Mouse (Mus musculus): ENCODE measurements around the gene Mrto4.
A peak's percentile ranks its signal among the peaks of the same experiment; 100 is the strongest.

Mrto4 gene

DNA sequence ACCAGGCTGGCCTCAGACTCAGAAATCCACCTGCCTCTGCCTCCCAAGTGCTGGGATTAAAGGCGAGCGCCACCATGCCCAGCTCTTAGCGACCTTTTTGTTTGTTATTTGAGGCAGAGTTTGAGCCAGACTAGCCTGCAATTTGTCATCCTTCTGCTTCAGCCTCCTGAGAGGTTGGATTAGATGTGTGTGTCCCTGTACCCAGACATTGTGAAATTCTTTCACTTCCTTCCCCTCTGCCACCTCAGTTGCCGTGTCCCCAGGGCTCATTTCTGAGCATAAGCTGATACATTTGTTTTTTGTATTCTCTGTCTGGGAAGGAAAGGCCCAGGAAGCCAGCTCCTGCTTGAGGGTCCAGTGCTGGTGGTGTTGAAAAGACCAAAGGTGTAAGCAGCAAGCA, 11.5 kb downstream of the Mrto4 start:
- DNase-seq (ENCODE audit: low read depth, low spot score), result no peak

GRCm38 (mm10) chr4:139338145-139338544, 14.2 kb downstream of the Mrto4 start:
- DNase-seq (ENCODE audit: low read depth, low spot score), result no peak

GRCm38 (mm10) chr4:139336822-139337483, 15.4 kb downstream of the Mrto4 start:
- peak; percentile 87 for DNase-seq (ENCODE audit: low read depth, low spot score)

- no peak for DNase-seq (ENCODE audit: low read depth, low spot score)
These were observed 16.9 kb downstream of the Mrto4 start for GRCm38 (mm10) chr4:139335507-139335906.

DNA sequence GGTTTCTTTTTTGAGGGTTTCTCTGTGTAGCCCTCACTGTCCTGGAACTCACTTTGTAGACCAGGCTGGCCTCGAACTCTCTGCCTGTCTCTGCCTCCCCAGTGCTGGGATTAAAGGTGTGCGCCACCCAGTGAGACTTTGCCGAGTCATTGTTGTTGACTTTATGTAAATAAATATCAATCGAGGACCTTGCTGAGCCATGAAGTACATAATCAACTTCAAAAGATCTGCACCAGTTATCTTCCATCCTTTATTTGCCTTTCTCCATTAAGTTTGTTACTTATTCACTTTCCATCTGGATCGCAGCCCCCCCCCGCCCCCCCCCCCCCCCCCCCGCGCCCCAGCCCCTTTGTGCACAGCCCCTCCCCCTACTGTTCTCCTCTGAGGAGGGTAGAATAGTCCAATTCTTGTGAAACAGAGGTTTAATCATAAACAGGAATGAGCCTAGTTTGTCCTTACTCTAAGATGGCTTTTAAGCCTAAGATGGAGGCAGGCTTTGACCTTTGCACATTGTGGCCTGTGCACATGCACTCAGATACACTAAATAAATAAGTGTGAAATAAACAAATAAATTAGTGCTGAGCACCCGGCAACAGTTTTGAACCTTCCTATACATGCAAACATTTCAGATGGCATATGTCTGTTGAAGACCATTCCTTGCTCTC, 17.6 kb downstream of the Mrto4 start:
- DNase-seq (ENCODE audit: low read depth, low spot score), result no peak

- DNase-seq (ENCODE audit: low read depth, low spot score), result peak; percentile 74
These were observed 21.8 kb downstream of the Mrto4 start for GRCm38 (mm10) chr4:139330605-139331004.

DNA sequence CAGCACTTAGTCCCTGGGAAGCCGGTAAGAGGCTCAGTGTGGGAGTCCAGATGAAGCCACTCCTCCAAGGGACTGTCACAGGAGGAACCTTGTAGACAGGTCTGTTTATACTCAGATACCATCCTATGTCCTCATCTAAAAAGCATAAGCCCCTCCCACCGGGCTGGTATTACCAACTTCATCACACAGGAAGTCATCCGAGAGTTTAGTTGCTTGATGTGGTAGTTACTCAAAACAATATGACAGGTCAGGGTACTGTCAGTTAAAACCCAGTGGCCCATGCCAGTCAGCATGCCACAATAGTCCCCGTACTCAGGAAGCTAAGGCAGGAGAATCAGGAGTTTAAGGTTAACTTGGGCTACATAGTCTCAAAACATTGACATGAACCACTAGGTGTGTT, 32.6 kb downstream of the Mrto4 start:
- DNase-seq (ENCODE audit: low read depth, low spot score), result no peak

- no peak for DNase-seq (ENCODE audit: low read depth, low spot score)
These were observed 33.9 kb downstream of the Mrto4 start for GRCm38 (mm10) chr4:139318449-139318848.

DNA sequence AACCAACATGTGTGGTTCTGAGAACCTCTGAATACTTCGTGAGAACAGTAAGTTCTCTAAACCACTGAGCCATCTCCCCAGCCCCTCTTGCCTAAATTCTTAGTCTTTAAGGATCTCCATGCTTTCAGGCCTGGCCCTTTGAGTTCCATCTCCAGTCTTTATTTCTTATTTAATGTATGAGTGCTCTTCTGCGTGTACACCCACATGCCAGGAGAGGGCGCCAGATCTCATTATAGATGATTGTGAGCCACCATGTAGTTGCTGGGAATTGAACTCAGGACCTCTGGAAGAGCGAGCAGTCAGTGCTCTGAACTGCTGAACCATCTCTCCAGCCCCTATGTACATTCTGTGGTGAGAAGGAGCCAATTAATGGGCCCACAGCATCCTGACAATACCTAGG, 39.7 kb downstream of the Mrto4 start:
- peak; percentile 29 for DNase-seq (ENCODE audit: low read depth, low spot score)

DNA sequence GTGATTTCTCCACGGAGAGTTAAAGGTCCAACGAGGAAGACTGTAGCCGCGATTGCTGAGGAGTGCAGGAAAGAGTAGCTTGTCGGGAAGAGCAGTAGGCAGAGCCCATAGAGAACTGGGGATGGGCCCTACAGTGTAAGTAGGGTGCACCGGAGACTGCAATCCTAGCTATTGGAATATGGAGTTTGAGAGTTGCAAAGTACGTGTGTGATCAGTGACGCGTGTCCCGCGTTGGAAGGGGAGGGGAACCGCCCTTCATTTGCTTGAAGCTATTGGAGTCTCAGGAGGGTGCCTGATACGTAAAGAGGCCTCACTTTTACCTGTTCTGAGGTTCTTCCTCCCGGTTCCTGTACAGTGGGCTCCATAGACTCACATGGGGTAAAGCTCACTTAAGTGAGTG, 40.7 kb downstream of the Mrto4 start:
- no peak for DNase-seq (ENCODE audit: low read depth, low spot score)

- DNase-seq (ENCODE audit: low read depth, low spot score), result peak; percentile 31
These were observed 41.3 kb downstream of the Mrto4 start for GRCm38 (mm10) chr4:139310899-139311701.

- peak; percentile 96 for DNase-seq (ENCODE audit: low read depth, low spot score)
These were observed 42.0 kb downstream of the Mrto4 start, which contains the start of the genes Pqlc2 and Akr7a5 for GRCm38 (mm10) chr4:139310171-139310898. Gene Pqlc2, minus strand, starts transcription at chr4:139310708. Gene Akr7a5, plus strand, starts transcription at chr4:139310744.

DNA sequence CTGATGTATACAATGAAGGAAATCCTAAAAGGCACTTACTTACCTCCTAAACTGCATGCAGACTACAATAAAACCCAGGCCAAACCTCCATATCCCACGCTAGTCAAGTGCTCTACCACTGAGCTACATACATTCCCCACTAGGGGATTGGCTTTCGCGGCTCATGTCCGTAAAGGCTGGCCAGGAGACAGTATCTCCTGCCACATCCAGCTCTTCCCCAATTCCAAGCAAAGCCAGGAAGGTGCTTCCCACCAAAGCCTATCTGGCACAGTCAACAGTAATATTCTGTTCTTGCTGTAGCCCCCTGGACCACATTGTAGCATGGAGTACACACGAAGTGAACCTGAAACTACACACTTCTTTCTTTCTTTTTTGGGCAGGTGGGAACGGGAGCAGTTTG, 42.7 kb downstream of the Mrto4 start:
- no peak for DNase-seq (ENCODE audit: low read depth, low spot score)

DNA sequence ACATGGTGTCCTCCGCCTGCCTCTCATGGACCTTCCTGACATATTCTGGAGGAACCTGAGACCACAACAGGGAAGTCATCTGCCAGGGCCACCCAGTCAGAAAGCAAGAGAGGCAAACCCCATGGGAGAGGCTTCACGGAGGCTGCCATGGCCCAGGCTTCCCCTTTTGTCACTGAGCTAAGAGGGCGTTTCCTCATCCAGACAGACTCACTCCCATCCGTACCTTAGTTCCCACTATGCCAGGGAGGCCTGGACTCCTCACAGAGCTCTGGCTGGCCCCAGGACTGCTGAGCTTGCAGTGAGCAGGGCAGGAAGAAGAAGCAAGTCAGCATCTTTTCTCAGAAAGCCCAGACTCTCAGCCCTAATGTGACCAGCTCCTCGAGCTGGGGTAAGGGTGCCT, 44.5 kb downstream of the Mrto4 start:
- no peak for DNase-seq (ENCODE audit: low read depth, low spot score)

- no peak for DNase-seq (ENCODE audit: low read depth, low spot score)
These were observed 46.9 kb downstream of the Mrto4 start for GRCm38 (mm10) chr4:139305521-139305920.

- DNase-seq (ENCODE audit: low read depth, low spot score), result no peak
These were observed 50.1 kb downstream of the Mrto4 start for GRCm38 (mm10) chr4:139302241-139302640.

GRCm38 (mm10) chr4:139301780-139302179, 50.6 kb downstream of the Mrto4 start:
- no peak for DNase-seq (ENCODE audit: low read depth, low spot score)

DNA sequence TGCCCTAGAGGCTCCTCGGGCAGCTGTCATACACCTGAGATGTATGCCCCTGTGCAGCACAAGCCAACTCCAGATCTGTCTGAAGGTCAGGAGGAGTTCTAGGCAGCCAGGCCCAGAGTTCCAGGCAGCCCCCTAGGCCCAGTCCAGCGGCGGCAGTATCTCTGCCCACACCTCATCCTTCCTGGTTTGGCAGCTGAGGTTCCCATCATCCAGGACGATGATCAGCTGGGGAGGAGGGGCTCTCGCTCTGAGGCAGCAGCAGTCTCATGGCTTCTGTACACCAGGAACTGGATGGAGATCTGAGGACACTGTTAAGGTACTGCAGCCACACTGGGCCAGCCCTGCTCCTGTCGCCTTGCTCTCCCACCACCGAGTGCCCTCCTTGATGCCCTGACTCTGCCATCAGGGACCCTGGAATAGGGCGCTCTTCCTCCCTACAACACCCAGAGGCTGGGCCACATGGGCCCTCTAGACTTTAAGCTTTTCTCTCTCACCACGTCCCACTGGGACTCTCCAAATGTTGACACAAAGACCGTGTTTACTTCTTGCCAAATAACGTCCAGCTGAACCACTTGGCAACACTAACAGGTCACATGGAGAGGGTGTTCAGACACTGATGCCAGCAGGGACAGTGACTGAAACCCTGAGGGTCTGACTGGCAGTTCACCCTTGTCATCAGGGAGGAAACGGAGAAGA, 53.6 kb downstream of the Mrto4 start:
- DNase-seq (ENCODE audit: low read depth, low spot score), result no peak

DNA sequence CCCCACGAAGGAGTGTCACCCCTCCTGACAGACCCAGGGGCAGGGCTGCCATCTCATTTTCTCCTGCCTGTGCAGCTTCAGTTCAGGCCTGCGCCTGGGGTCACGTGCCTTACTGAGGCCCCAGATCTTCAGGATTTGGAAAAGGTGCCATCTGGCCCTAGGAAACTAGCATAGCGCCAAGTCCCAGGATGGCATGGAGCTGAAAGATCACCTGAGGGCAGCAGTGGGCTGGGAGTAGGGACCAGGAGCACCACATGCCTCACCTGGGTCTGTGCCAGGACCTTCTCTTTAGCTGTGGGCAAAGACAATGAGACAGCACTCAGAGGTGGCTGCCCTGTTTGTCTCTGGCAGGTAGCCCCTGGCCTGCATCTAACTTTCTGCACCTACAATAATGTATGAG, 54.8 kb downstream of the Mrto4 start:
- no peak for DNase-seq (ENCODE audit: low read depth, low spot score)
